Mouse (Mus musculus) cortical plate, adult 2 months (tissue): Measurements from ENCODE around the gene Sh2d3c.

Experiments
- CTCF ChIP-seq: fragments of 200-500 bp; IDR thresholded peaks from 2 replicates; pipeline ENCODE4 v1.5.1; 2011; ENCODE audit warnings: mild to moderate bottlenecking, control low read depth, low read length; ENCODE audit not compliant: insufficient read depth; ENCODE audit errors: extremely low read depth
- POLR2A ChIP-seq: fragments of 200-500 bp; IDR thresholded peaks from 2 replicates; pipeline ENCODE4 v1.6.1; 2011; ENCODE audit warnings: mild to moderate bottlenecking, low read length, control low read depth; ENCODE audit not compliant: insufficient read depth; ENCODE audit errors: extremely low read depth

DNA sequence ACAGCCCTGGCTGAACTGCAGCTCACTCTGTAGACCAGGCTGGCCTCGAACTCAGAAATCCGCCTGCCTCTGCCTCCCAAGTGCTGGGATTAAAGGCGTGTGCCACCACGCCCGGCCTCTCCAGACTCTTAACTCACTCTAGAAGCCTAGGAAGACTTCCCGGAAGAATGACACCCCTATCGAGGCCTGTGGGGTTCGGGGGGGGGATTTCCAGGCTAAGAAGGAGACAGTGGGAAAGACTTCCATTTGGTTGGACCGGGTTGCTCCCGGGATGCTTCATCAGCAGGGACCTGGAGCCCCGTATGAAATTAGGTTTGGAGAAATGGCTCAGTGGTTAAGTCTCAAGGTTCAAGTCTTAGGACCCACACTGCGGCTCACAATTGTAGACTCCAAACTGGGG lies 26.2 kb upstream of the Sh2d3c start:
- TF ChIP-seq POLR2A (no peak), CTCF (no peak)
